Mouse (Mus musculus) ES-Bruce4 (cell line): ENCODE data around the gene Dync1i2.

ENCODE experiments used
- CTCF ChIP-seq: IDR thresholded peaks from one replicate; pipeline ENCODE4 v1.8.1; 2011; ENCODE audit warnings: low read depth, low read length
- EP300 ChIP-seq: IDR thresholded peaks from 2 replicates; pipeline ENCODE4 v1.6.1; 2011; ENCODE audit warnings: low read depth, low read length; ENCODE audit not compliant: insufficient read depth
- POLR2A ChIP-seq: IDR thresholded peaks from one replicate; pipeline ENCODE4 v1.8.1; 2011; ENCODE audit warnings: low read length; ENCODE audit not compliant: insufficient read depth

- no peak for TF ChIP-seq POLR2A
- no peak for TF ChIP-seq EP300
- TF ChIP-seq CTCF = no peak
These were observed 64.2 kb downstream of the Dync1i2 start for GRCm38 (mm10) chr2:71275734-71276133.
